Mouse (Mus musculus) lung, postnatal 0 days (tissue): ENCODE measurements around the gene Csdc2.
A peak's percentile ranks its signal among the peaks of the same experiment; 100 is the strongest.

Source experiments
- CTCF ChIP-seq: IDR thresholded peaks from 2 replicates; pipeline ENCODE4 v1.5.1; 2016; ENCODE audit warnings: antibody characterized with exemption, mild to moderate bottlenecking
- EP300 ChIP-seq: IDR thresholded peaks from 2 replicates; pipeline ENCODE4 v1.6.1; 2016; ENCODE audit warnings: antibody characterized with exemption, mild to moderate bottlenecking, control low read depth

GRCm38 (mm10) chr15:81952310-81952709 lies 15.8 kb downstream of the Csdc2 start:
- TF ChIP-seq CTCF (peak; percentile 2; the same call in 1 of the 2 replicates), EP300 (no peak)
